Mouse (Mus musculus) limb, embryonic 10.5 days (tissue): Measurements from ENCODE around the gene Limd2. TPM values are rescaled to one million over a fixed set of nuclear protein-coding genes. Genes with fewer than 3 reads are reported as not detected.
"Not testable (repeated sequence)": the region's sequence is repeated elsewhere in the genome, so short reads cannot be mapped to it uniquely, and the experiment has no call there.

Source experiments
- DNase-seq: peaks from one replicate; pipeline ENCODE4 v3.0.0-alpha.2; 2017; ENCODE audit warnings: low spot score
- H3K27ac ChIP-seq: fragments of 300-500 bp; sonication (generic); 2 replicates; pipeline ENCODE4 v1.5.1; 2016; ENCODE audit warnings: mild to moderate bottlenecking
- H3K27me3 ChIP-seq: fragments of 300-500 bp; sonication (generic); 2 replicates; pipeline ENCODE4 v1.6.1; 2016; ENCODE audit warnings: low read depth, mild to moderate bottlenecking; ENCODE audit not compliant: poor library complexity, severe bottlenecking
- H3K36me3 ChIP-seq: fragments of 300-500 bp; sonication (generic); 2 replicates; pipeline ENCODE4 v1.6.1; 2016; ENCODE audit warnings: mild to moderate bottlenecking, moderate library complexity
- H3K4me1 ChIP-seq: fragments of 300-500 bp; sonication (generic); 2 replicates; pipeline ENCODE4 v1.6.1; 2016
- H3K4me3 ChIP-seq: fragments of 300-500 bp; sonication (generic); 2 replicates; pipeline ENCODE4 v1.5.1; 2016; ENCODE audit warnings: mild to moderate bottlenecking, moderate library complexity
- H3K9me3 ChIP-seq: fragments of 300-500 bp; sonication (generic); replicated peaks from 2 replicates; pipeline ENCODE4 v1.6.1; 2016; ENCODE audit warnings: mild to moderate bottlenecking
- WGBS: fragments of 180-500 bp; shearing (Covaris S2); methylation state at CpG from one replicate; pipeline ENCODE4 v1.1.7; 2016; 5-methylcytosine and 5-hydroxymethylcytosine counted together
- polyA plus RNA-seq: library from polyadenylated mRNA; unstranded; fragments of >200 nt; fragmentation: Nextera tagmentation; extraction: Ambion mirVana; gene quantifications from 2 replicates; pipeline ENCODE4 v1.2.1, GENCODE M21; 2016

The Limd2 gene
- polyA plus RNA-seq, 1 experiment from 2014 or later, result 638 TPM

DNA sequence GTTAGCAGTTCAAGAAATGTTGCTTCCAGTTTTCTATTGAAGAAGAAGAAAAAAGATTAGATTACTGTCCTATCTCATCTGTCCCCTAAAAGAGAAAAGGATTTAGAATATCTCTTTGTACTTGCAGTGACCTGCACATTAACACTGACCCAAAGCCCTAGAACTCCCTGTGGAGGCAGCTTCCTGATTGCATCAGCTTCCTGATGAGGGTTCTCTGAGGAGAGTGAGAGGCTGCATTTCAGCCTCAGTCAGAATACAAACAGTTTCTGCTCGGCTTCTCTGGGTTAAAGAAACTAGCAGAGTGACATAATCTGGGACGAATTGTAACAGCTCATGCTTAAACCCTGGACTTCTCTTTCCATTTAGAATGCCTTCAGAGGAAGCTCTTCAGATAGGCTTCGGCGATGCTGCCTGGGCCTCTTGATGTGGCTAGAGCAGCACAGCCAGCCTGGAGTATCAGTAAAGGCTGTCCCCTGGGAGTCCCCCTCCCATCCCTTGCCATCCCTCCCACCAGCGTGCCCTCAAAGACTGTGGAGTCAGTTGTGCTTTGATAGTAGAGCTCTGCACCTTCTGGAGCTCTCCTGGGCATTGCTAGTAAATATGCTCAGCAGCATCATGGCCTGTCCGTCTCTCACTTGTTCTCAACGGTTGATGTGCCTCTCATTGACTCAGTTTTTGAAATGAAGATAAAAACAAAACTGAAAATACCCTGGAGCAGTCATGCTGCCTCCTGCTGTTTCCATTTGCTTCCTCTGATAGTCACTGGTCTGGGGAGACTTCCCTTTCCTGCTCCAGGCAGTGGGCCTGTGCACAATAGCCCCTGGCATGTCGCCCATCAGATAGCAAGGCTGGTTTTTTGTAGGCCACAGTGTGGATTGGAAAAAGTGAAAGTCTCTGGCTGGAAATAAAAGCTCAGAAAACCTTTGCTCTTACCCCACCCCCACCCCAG, 25.8 kb downstream of the Limd2 start:
- no peak overlapping the region for H3K4me3 ChIP-seq
- no peak for DNase-seq
- no peaks in the 10 kb centered on the region for H3K9me3 ChIP-seq
- H3K27me3 ChIP-seq, result no peaks in the 10 kb centered on the region
- WGBS, result 51% methylated on average over 8 of the region's 8 CpGs
- peaks cover 59% of the 10 kb centered on the region for H3K36me3 ChIP-seq
- peaks cover 7% of the 10 kb centered on the region; the same call in 1 of the 2 replicates for H3K4me1 ChIP-seq
- H3K27ac ChIP-seq, result peak overlapping the region; percentile 67

DNA sequence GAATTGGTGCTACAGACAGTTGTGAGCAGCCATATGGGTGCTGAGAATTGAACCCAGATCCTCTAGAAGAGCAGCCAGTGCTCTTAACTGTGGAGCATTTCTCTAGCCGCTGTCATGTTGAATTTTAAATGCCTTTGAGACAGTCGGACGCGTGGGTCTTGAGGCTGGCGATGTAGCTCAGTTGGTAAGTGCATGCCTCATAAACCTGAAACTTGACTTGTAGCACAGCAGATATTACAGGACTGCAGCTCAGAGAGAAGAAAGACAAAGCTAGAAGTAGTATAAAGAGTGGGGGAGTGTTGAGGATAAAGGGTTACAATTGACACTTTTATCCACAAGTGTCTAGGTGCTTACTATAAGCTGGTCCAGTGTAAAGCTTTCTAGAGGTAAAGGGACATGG, 28.1 kb downstream of the Limd2 start:
- Histone ChIP-seq H3K4me1 (peaks cover 7% of the 10 kb centered on the region; the same call in 1 of the 2 replicates), H3K4me3 (no peak overlapping the region), H3K27ac (no peak overlapping the region), H3K36me3 (peaks cover 62% of the 10 kb centered on the region), H3K9me3 (no peaks in the 10 kb centered on the region), H3K27me3 (no peaks in the 10 kb centered on the region)
- DNase-seq, result no peak
- 97% methylated on average over 5 of the region's 5 CpGs for WGBS

DNA sequence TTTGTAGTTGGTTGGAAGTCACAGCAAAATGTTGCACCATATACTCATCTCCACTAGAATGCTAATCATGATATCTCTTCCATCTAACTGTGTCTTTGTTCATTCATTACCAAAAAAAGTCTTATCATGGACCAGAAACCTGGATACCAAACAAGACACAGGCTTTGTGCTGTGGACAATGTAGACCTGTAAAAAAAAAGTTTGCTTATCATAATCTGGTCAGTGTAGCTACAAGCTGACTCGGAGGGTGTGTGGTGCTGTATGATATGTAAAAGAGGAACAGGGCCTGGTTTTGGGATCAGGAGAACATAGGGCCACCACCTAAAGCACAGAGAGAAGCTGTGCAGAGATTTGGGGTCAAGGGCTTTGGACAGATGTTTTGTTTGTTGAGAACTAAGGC, 31.2 kb downstream of the Limd2 start:
- H3K4me1 ChIP-seq, result no peaks in the 10 kb centered on the region
- H3K9me3 ChIP-seq, result no peaks in the 10 kb centered on the region
- peaks cover 55% of the 10 kb centered on the region for H3K36me3 ChIP-seq
- H3K4me3 ChIP-seq, result no peak overlapping the region
- no peaks in the 10 kb centered on the region for H3K27me3 ChIP-seq
- H3K27ac ChIP-seq, result no peak overlapping the region
- no peak for DNase-seq
- WGBS, result 94% methylated on average over 1 of the region's 1 CpGs

DNA sequence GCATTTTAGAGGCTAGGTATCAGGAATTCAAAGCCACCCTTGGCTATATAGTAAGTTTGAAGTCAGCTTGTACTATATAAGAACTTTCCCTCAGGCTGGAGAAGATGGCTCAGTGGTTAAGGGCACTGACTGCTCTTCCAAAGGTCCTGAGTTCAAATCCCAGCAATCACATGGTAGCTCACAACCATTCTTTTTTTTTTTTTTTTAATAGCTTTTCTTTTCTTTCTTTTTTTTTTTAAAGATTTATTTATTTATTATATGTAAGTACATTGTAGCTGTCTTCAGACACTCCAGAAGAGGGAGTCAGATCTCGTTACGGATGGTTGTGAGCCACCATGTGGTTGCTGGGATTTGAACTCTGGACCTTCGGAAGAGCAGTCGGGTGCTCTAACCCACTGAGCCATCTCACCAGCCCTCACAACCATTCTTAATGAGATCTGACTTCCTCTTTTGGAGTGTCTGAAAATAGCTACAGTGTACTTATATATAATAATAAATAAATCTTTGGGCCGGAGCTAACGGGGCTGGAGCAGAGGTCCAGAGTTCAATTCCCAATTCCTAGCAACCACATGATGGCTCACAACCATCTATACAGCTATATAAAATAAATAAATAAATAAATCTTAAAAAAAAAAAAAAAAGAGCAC, 33.8 kb downstream of the Limd2 start:
- not testable (repeated sequence) for H3K4me1 ChIP-seq, H3K9me3 ChIP-seq, H3K4me3 ChIP-seq, H3K27ac ChIP-seq, H3K27me3 ChIP-seq, DNase-seq
- peaks cover 78% of the 10 kb centered on the region for H3K36me3 ChIP-seq
- WGBS, result 89% methylated on average over 6 of the region's 6 CpGs

DNA sequence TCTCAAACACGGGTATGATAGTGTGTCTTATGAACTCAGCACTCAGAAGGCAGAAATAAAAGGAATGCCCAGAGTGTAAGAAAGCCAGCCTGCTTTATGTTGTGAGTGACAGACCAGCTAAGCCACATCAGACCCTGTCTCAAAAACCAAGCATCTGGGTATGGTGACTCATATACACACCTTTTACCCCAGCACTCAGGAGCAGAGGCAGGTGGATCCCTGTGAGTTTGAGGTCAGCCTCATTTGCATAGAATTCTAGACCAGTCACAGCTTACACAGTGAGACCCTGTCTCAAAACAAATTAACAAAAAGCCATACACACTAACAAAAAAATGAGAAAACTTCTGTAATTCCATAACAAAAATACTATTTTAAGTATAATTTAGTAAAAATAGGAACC, 34.8 kb downstream of the Limd2 start:
- H3K27me3 ChIP-seq, result no peaks in the 10 kb centered on the region
- H3K9me3 ChIP-seq, result no peaks in the 10 kb centered on the region
- DNase-seq, result no peak
- peaks cover 84% of the 10 kb centered on the region for H3K36me3 ChIP-seq
- WGBS, result 85% methylated on average over 1 of the region's 1 CpGs
- H3K27ac ChIP-seq, result no peak overlapping the region
- no peak overlapping the region for H3K4me3 ChIP-seq
- no peaks in the 10 kb centered on the region for H3K4me1 ChIP-seq

DNA sequence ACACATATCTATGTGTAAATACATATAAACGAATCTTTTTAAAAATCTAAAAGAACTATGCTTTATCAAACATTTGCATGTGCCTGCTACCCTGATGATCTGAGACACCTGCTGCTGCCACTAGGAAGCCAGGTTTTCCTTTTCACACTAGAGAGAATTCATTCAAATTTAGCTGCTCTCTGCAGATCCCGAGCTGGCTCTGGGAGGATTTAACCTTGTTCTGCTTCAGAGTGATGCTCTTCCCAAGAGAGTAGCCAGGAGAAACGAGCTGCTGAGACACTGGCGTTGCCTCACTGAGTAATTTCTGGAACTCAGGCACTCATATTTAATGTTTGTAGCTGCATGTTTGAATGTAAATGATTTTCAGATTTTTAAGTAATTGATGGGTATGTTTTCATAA, 35.9 kb downstream of the Limd2 start:
- peaks cover 82% of the 10 kb centered on the region for H3K36me3 ChIP-seq

DNA sequence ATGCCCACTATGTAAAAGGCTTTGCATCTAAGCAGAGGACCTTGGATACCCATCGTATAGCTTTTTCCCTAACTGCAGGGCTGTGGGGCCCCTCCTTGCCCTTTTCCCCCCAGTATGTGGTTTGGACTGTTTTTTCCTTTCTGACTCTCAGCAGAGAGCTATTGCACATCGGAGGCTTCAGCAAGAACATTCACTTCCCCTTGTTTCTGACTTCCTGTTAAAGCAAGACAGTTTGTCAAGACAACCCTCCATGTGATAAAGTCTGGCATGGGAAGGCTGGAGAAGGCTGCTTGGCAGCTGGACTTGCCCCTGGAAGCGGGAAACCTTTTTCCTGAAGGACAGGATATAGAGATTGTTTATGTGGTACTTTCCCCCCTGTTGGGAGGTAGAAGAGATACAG, 37.9 kb downstream of the Limd2 start:
- Histone ChIP-seq H3K27ac (no peak overlapping the region), H3K4me1 (no peaks in the 10 kb centered on the region), H3K27me3 (no peaks in the 10 kb centered on the region), H3K4me3 (no peak overlapping the region), H3K36me3 (peaks cover 83% of the 10 kb centered on the region), H3K9me3 (no peaks in the 10 kb centered on the region)
- no peak for DNase-seq
- 83% methylated on average over 3 of the region's 3 CpGs for WGBS

More for the DNA sequence above, 35.9 kb downstream of the Limd2 start:
- DNase-seq, result no peak
- no peaks in the 10 kb centered on the region for H3K9me3 ChIP-seq
- H3K27me3 ChIP-seq, result no peaks in the 10 kb centered on the region
- 83% methylated on average over 4 of the region's 4 CpGs for WGBS
- H3K4me3 ChIP-seq, result no peak overlapping the region
- H3K27ac ChIP-seq, result no peak overlapping the region
- no peaks in the 10 kb centered on the region for H3K4me1 ChIP-seq

DNA sequence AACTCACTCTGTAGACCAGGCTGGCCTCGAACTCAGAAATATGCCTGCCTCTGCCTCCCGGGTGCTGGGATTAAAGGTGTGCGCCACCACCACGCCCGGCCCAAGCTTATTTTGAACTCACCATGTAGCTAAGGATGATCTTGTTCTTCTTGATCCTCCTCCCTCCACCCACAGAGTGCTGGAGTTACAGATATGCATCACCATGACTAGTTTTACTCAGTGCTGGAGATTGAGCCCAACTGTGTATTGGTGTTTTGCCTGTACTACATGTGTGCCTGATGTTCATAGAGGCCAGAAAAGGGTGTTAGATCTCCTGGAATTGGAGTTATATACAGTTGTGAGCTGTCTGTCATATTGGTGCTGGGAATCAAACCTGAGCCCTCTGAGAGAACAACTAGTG, 38.4 kb downstream of the Limd2 start:
- DNase-seq, result no peak
- Histone ChIP-seq H3K9me3 (no peaks in the 10 kb centered on the region), H3K4me1 (no peaks in the 10 kb centered on the region), H3K36me3 (peaks cover 88% of the 10 kb centered on the region), H3K4me3 (no peak overlapping the region), H3K27me3 (no peaks in the 10 kb centered on the region), H3K27ac (no peak overlapping the region)
- WGBS, result 94% methylated on average over 5 of the region's 5 CpGs

DNA sequence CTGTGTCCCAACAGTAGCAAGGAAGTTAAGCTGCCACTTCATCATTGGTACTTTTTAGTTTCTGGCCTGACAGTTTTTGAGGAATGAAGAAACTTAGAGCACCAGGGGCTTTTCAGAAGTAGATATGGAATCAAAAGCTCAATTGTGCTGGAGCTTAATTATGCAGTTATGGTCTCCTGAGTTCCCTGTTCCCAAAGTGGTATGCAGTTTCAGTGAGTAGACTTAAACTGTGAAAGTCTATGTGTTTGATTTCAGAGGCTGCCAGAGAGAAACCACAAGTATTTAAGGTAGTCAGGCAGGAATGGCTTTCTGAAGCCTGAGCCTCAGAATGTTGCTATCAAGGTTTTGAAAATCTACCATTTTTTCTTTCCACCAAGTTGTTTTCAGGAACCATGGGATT, 49.0 kb downstream of the Limd2 start:
- H3K27ac ChIP-seq, result no peak overlapping the region

More for the DNA sequence above, 49.0 kb downstream of the Limd2 start:
- H3K4me3 ChIP-seq, result no peak overlapping the region
- no peaks in the 10 kb centered on the region for H3K9me3 ChIP-seq
- peaks cover 48% of the 10 kb centered on the region for H3K36me3 ChIP-seq
- no peaks in the 10 kb centered on the region for H3K4me1 ChIP-seq
- DNase-seq, result no peak
- H3K27me3 ChIP-seq, result no peaks in the 10 kb centered on the region

Other genes with a start within 250 kb of the Limd2 start
- 6.2 and 7.1 TPM in 2 replicates for gene Cyb561, start 207.5 kb downstream of the Limd2 start, polyA plus RNA-seq
- 0.08 and 0.16 TPM in 2 replicates for gene Ace, start 192.9 kb downstream of the Limd2 start, polyA plus RNA-seq
- gene Ace3, start 166.2 kb downstream of the Limd2 start, polyA plus RNA-seq, result not detected in 2 replicates
- 0.24 and 0.36 TPM in 2 replicates for gene Kcnh6, start 152.7 kb downstream of the Limd2 start, polyA plus RNA-seq
- gene Dcaf7, start 124.0 kb downstream of the Limd2 start, polyA plus RNA-seq, result 85.5 and 95.1 TPM in 2 replicates
- 14.3 and 14.6 TPM in 2 replicates for gene Taco1, start 94.8 kb downstream of the Limd2 start, polyA plus RNA-seq
- 21.6 and 23.3 TPM in 2 replicates for gene Map3k3, start 76.2 kb downstream of the Limd2 start, polyA plus RNA-seq
- gene Gm10840, start within 50 bp of the Limd2 start, polyA plus RNA-seq, result 1.0 TPM in 1 of 2 replicates, not detected in the other
- 37.8 and 45.3 TPM in 2 replicates for gene Strada, start 41.3 kb upstream of the Limd2 start, polyA plus RNA-seq
- 57.4 and 60.1 TPM in 2 replicates for gene Ccdc47, start 55.5 kb upstream of the Limd2 start, polyA plus RNA-seq
- 94.9 and 108 TPM in 2 replicates for gene Ddx42, start 56.1 kb upstream of the Limd2 start, polyA plus RNA-seq
- 85.6 and 91.1 TPM in 2 replicates for gene Ftsj3, start 95.2 kb upstream of the Limd2 start, polyA plus RNA-seq
- 415 and 441 TPM in 2 replicates for gene Psmc5, start 95.3 kb upstream of the Limd2 start, polyA plus RNA-seq
- gene Smarcd2, start 112.1 kb upstream of the Limd2 start, polyA plus RNA-seq, result 66.4 and 72.6 TPM in 2 replicates
- 0.18 and 0.36 TPM in 2 replicates for gene Tcam1, start 115.8 kb upstream of the Limd2 start, polyA plus RNA-seq
- not detected in 2 replicates for gene Gh, start 141.0 kb upstream of the Limd2 start, polyA plus RNA-seq
- gene Cd79b, start 153.9 kb upstream of the Limd2 start, polyA plus RNA-seq, result 2.4 and 2.6 TPM in 2 replicates
- 0.03 TPM in 1 of 2 replicates, not detected in the other for gene Scn4a, start 192.4 kb upstream of the Limd2 start, polyA plus RNA-seq
- not detected in 2 replicates for gene Prr29, start 204.6 kb upstream of the Limd2 start, polyA plus RNA-seq
- 21.8 and 24.7 TPM in 2 replicates for gene Icam2, start 227.2 kb upstream of the Limd2 start, polyA plus RNA-seq